Mouse (Mus musculus) adrenal gland, postnatal 25 days (tissue): ENCODE measurements around the gene Phospho2. TPM values are rescaled to one million over a fixed set of nuclear protein-coding genes. Genes with fewer than 3 reads are reported as not detected.
A peak's percentile ranks its signal among the peaks of the same experiment; 100 is the strongest.
"Not testable (repeated sequence)": the region's sequence is repeated elsewhere in the genome, so short reads cannot be mapped to it uniquely, and the experiment has no call there.

ENCODE experiments used
- DNase-seq: peaks from one replicate; pipeline ENCODE4 v3.0.0; 2021; ENCODE audit warnings: mixed read lengths
- long read RNA-seq: library from polyadenylated mRNA; stranded (forward); transcript quantifications from one replicate; pipeline ENCODE4 v2.0.0, GENCODE M21; 2021
- total RNA-seq: library from RNA; stranded (reverse); gene quantifications from 2 replicates; pipeline ENCODE4 v1.2.3, GENCODE M21; 2021

Phospho2 gene
- total RNA-seq = 22.1 and 24.3 TPM in 2 replicates
- long read RNA-seq, transcript Phospho2-202 (4 exons, 2,194 nt) = minor isoform, 7 of 34 reads
- long read RNA-seq, transcript Phospho2-201 (4 exons, 2,260 nt) = major isoform, 21 of 34 reads
- long read RNA-seq, partial matches to known transcripts = 1 of 34 reads
- long read RNA-seq, other reads (novel, unspliced or antisense) = 3 of 34 reads

- DNase-seq = peak; percentile 99
These were observed at the start of gene Phospho2, which contains the start of gene Ccdc173 for GRCm38 (mm10) chr2:69789429-69790069. Phospho2 (plus strand) TSS chr2:69789623. Ccdc173 (minus strand) TSS chr2:69789575.

GRCm38 (mm10) chr2:69745091-69745490 is 44.3 kb upstream of the Phospho2 start:
- DNase-seq = no peak

GRCm38 (mm10) chr2:69760980-69761379 is 28.4 kb upstream of the Phospho2 start:
- DNase-seq = no peak

GRCm38 (mm10) chr2:69763340-69763739 is 26.1 kb upstream of the Phospho2 start:
- DNase-seq = no peak

GRCm38 (mm10) chr2:69764716-69765115 is 24.7 kb upstream of the Phospho2 start:
- DNase-seq = no peak

GRCm38 (mm10) chr2:69773331-69773730 is 16.1 kb upstream of the Phospho2 start:
- DNase-seq = no peak

GRCm38 (mm10) chr2:69777985-69778835 is 11.2 kb upstream of the Phospho2 start:
- no peak for DNase-seq

GRCm38 (mm10) chr2:69778836-69779177 is 10.6 kb upstream of the Phospho2 start:
- peak; percentile 17 for DNase-seq

- no peak for DNase-seq
These were observed 449 bp upstream of the Phospho2 start for GRCm38 (mm10) chr2:69788974-69789373.

- DNase-seq = peak; percentile 82
These were observed 862 bp downstream of the Phospho2 start for GRCm38 (mm10) chr2:69790285-69790684.

- DNase-seq = no peak
These were observed 1.3 kb downstream of the Phospho2 start for GRCm38 (mm10) chr2:69790722-69791121.

GRCm38 (mm10) chr2:69802911-69803312 is 13.5 kb downstream of the Phospho2 start:
- DNase-seq = peak; percentile 85

- no peak for DNase-seq
These were observed 14.3 kb downstream of the Phospho2 start for GRCm38 (mm10) chr2:69803756-69804155.

GRCm38 (mm10) chr2:69804663-69805062 is 15.2 kb downstream of the Phospho2 start:
- not testable (repeated sequence) for DNase-seq

- peak; percentile 32 for DNase-seq
These were observed 20.7 kb downstream of the Phospho2 start for GRCm38 (mm10) chr2:69810169-69810568.

GRCm38 (mm10) chr2:69811349-69811748 is 21.9 kb downstream of the Phospho2 start:
- not testable (repeated sequence) for DNase-seq

GRCm38 (mm10) chr2:69816575-69816974 is 27.2 kb downstream of the Phospho2 start:
- no peak for DNase-seq

GRCm38 (mm10) chr2:69818350-69819085 is 29.1 kb downstream of the Phospho2 start:
- no peak for DNase-seq

- DNase-seq = no peak
These were observed 30.8 kb downstream of the Phospho2 start for GRCm38 (mm10) chr2:69820201-69820600.

GRCm38 (mm10) chr2:69821711-69822110 is 32.3 kb downstream of the Phospho2 start, which contains the start of gene Klhl23:
Klhl23 (plus strand) TSS chr2:69821944.
- DNase-seq = no peak

GRCm38 (mm10) chr2:69822361-69823128 is 33.1 kb downstream of the Phospho2 start:
- peak; percentile 52 for DNase-seq
